In genomic region chr8:119588844-119589243, GRCm38 (mm10) we compare ENCODE assay signal across 18 mouse cellular contexts. TPM values are rescaled to one million over a fixed set of nuclear protein-coding genes. Genes with fewer than 3 reads are reported as not detected.
A peak's percentile ranks its signal among the peaks of the same experiment; 100 is the strongest.
DNase-seq lines count a peak whose midpoint lies in the region; ATAC-seq and TF ChIP-seq lines count a peak whose summit lies in the region.
"Had no signal": no experiment of that assay in that cellular context is flagged by ENCODE, and none has a peak within 500 bp of the region (broad histone marks: within the 10 kb centered on the region; RNA-seq: fewer than 3 reads in every experiment).

No protein-coding gene starts in this region.

- H3K9me3 ChIP-seq in heart, embryonic 15.5 days (replicated peaks) = no peaks in the 10 kb centered on the region
- no peaks in the 10 kb centered on the region for H3K9me3 ChIP-seq in midbrain, embryonic 14.5 days (ENCODE audit: control insufficient read depth, low read length)
- H3K9me3 ChIP-seq in midbrain, embryonic 13.5 days = no peaks in the 10 kb centered on the region
- H3K9me3 ChIP-seq: liver, embryonic 12.5 days; megakaryocyte, embryonic 14.5 days; neural tube, embryonic 12.5 days had no signal

- no peak for TF ChIP-seq CTCF in brain, embryonic 14.5 days (IDR thresholded peaks at IDR 0.05; ENCODE audit: borderline replicate concordance, extremely low read depth, insufficient read depth, insufficient read length)

- 14% methylated on average over 10 of the region's 10 CpGs for WGBS in heart, embryonic 15.5 days
- WGBS in midbrain, embryonic 14.5 days = 15% methylated on average over 10 of the region's 10 CpGs
- WGBS in midbrain, embryonic 13.5 days = 25% methylated on average over 10 of the region's 10 CpGs

- TF ChIP-seq POLR2A in brain, embryonic 14.5 days (IDR thresholded peaks at IDR 0.05; ENCODE audit: borderline replicate concordance, extremely low read depth, insufficient read depth, insufficient read length, poor library complexity, severe bottlenecking) = no peak

- H3K27ac ChIP-seq in heart, embryonic 15.5 days = peak overlapping the region; percentile 58
- H3K27ac ChIP-seq in midbrain, embryonic 14.5 days (replicated peaks; ENCODE audit: low read depth, low read length) = no peak overlapping the region
- H3K27ac ChIP-seq in midbrain, embryonic 13.5 days = no peak overlapping the region
- H3K27ac ChIP-seq: layer of hippocampus, adult 2 months; liver, embryonic 12.5 days; neural tube, embryonic 12.5 days had no signal

- no peaks in the 10 kb centered on the region for H3K36me3 ChIP-seq in heart, embryonic 15.5 days
- no peaks in the 10 kb centered on the region for H3K36me3 ChIP-seq in midbrain, embryonic 14.5 days (ENCODE audit: control insufficient read depth, insufficient read depth, low read length)
- H3K36me3 ChIP-seq in midbrain, embryonic 13.5 days = no peaks in the 10 kb centered on the region
- H3K36me3 ChIP-seq: liver, embryonic 12.5 days; neural tube, embryonic 12.5 days had no signal

- H3K4me3 ChIP-seq in heart, embryonic 15.5 days = no peak overlapping the region
- no peak overlapping the region for H3K4me3 ChIP-seq in midbrain, embryonic 14.5 days (replicated peaks; ENCODE audit: low read depth, low read length)
- H3K4me3 ChIP-seq in midbrain, embryonic 13.5 days (replicated peaks) = no peak overlapping the region
- H3K4me3 ChIP-seq: layer of hippocampus, adult 2 months; liver, embryonic 12.5 days; megakaryocyte, embryonic 14.5 days; neural tube, embryonic 12.5 days had no signal

- H3K9ac ChIP-seq in heart, embryonic 15.5 days = no peak overlapping the region
- no peak overlapping the region for H3K9ac ChIP-seq in midbrain, embryonic 14.5 days (replicated peaks; ENCODE audit: low read length)
- H3K9ac ChIP-seq in midbrain, embryonic 13.5 days (replicated peaks) = no peak overlapping the region
- H3K9ac ChIP-seq: liver, embryonic 12.5 days; neural tube, embryonic 12.5 days had no signal

- peaks cover 20% of the 10 kb centered on the region for H3K4me1 ChIP-seq in heart, embryonic 15.5 days (replicated peaks)
- H3K4me1 ChIP-seq in midbrain, embryonic 14.5 days (ENCODE audit: control insufficient read depth, insufficient read depth, low read length) = no peaks in the 10 kb centered on the region
- H3K4me1 ChIP-seq in midbrain, embryonic 13.5 days (replicated peaks) = 0 out of 2 replicates have a peak, but pooled peaks cover 8% of the 10 kb centered on the region

- no peak for DNase-seq in heart, adult 11 months
- DNase-seq in midbrain, embryonic 14.5 days = peak; percentile 25
- peak; percentile 19 for DNase-seq in brain, embryonic 14.5 days (ENCODE audit: low read depth)
- peak; percentile 56 for DNase-seq in testis, postnatal 10 days (ENCODE audit: low spot score)
- no peak for DNase-seq in cerebellum, postnatal 4 days (ENCODE audit: low spot score in 2 of 2)
- DNase-seq: cerebellum, adult 18-20 months had no signal

- peak; percentile 38; the same call in 1 of the 2 replicates for ATAC-seq in heart, embryonic 15.5 days (replicated peaks; ENCODE audit: insufficient number of reproducible peaks, insufficient read depth, low FRiP score, low read depth)
- no peak for ATAC-seq in midbrain, embryonic 14.5 days (ENCODE audit: low FRiP score, low TSS enrichment)
- no peak for ATAC-seq in midbrain, embryonic 13.5 days
- ATAC-seq: inflammation-experienced regulatory T-cells, adult 6 months; liver, embryonic 12.5 days; lung, postnatal 0 days; Patski had no signal

- H3K27me3 ChIP-seq in heart, embryonic 15.5 days = no peaks in the 10 kb centered on the region; the same call in 1 of the 2 replicates
- no peaks in the 10 kb centered on the region for H3K27me3 ChIP-seq in midbrain, embryonic 14.5 days (ENCODE audit: control insufficient read depth, insufficient read depth, low read length)
- H3K27me3 ChIP-seq in midbrain, embryonic 13.5 days = no peaks in the 10 kb centered on the region; the same call in 1 of the 2 replicates
- H3K27me3 ChIP-seq: Patski had no signal

- H3K4me2 ChIP-seq in heart, embryonic 15.5 days = peak overlapping the region; percentile 14
- no peak overlapping the region for H3K4me2 ChIP-seq in midbrain, embryonic 14.5 days (ENCODE audit: low read length)
- H3K4me2 ChIP-seq in midbrain, embryonic 13.5 days (replicated peaks) = no peak overlapping the region
- H3K4me2 ChIP-seq: liver, embryonic 12.5 days; neural tube, embryonic 12.5 days had no signal

RNA-seq across cellular contexts. Expression of gene Dnaaf1, which starts 13.8 kb away (rescaled TPM):
- 0.16 and 0.27 TPM in 2 replicates for polyA plus RNA-seq in heart, embryonic 15.5 days (2015; fragmentation: Nextera tagmentation; extraction: Ambion mirVana)
- polyA plus RNA-seq in midbrain, embryonic 14.5 days (2014; fragmentation: Nextera tagmentation; extraction: Ambion mirVana) = 0.13 and 0.23 TPM in 2 replicates
- 0.12 and 0.15 TPM in 2 replicates for polyA plus RNA-seq in midbrain, embryonic 13.5 days (2015; fragmentation: Nextera tagmentation; extraction: Ambion mirVana)
- polyA plus RNA-seq in brain, embryonic 14.5 days (2012; rRNA removed) = 0.40 and 0.44 TPM in 2 replicates
- polyA plus RNA-seq: inflammation-experienced regulatory T-cells, adult 6 months; spleen, adult 2 months had no signal

RNA-seq across cellular contexts. Expression of gene Hsdl1, which starts 13.9 kb away (rescaled TPM):
- polyA plus RNA-seq in heart, embryonic 15.5 days (2015; fragmentation: Nextera tagmentation; extraction: Ambion mirVana) = 25.4 and 39.8 TPM in 2 replicates
- 178 and 204 TPM in 2 replicates for polyA plus RNA-seq in midbrain, embryonic 14.5 days (2014; fragmentation: Nextera tagmentation; extraction: Ambion mirVana)
- 153 and 157 TPM in 2 replicates for polyA plus RNA-seq in midbrain, embryonic 13.5 days (2015; fragmentation: Nextera tagmentation; extraction: Ambion mirVana)
- 69.1 and 101 TPM in 2 replicates for polyA plus RNA-seq in brain, embryonic 14.5 days (2012; rRNA removed)

RNA-seq across cellular contexts. Expression of gene Taf1c, which starts 16.2 kb away (rescaled TPM):
- polyA plus RNA-seq in heart, embryonic 15.5 days (2015; fragmentation: Nextera tagmentation; extraction: Ambion mirVana) = 4.1 and 8.8 TPM in 2 replicates
- 14.6 and 16.6 TPM in 2 replicates for polyA plus RNA-seq in midbrain, embryonic 14.5 days (2014; fragmentation: Nextera tagmentation; extraction: Ambion mirVana)
- 14.9 and 15.1 TPM in 2 replicates for polyA plus RNA-seq in midbrain, embryonic 13.5 days (2015; fragmentation: Nextera tagmentation; extraction: Ambion mirVana)
- 24.0 and 36.7 TPM in 2 replicates for polyA plus RNA-seq in brain, embryonic 14.5 days (2012; rRNA removed)

RNA-seq across cellular contexts. Expression of gene Adad2, which starts 23.7 kb away (rescaled TPM):
- polyA plus RNA-seq in heart, embryonic 15.5 days (2015; fragmentation: Nextera tagmentation; extraction: Ambion mirVana) = not detected in 2 replicates
- 0.21 and 0.32 TPM in 2 replicates for polyA plus RNA-seq in midbrain, embryonic 14.5 days (2014; fragmentation: Nextera tagmentation; extraction: Ambion mirVana)
- not detected in 2 replicates for polyA plus RNA-seq in midbrain, embryonic 13.5 days (2015; fragmentation: Nextera tagmentation; extraction: Ambion mirVana)
- polyA plus RNA-seq in brain, embryonic 14.5 days (2012; rRNA removed) = 0.12 and 0.25 TPM in 2 replicates
- polyA plus RNA-seq: inflammation-experienced regulatory T-cells, adult 6 months; kidney, embryonic 14.5 days; liver, embryonic 12.5 days; lung, postnatal 0 days; Patski; spleen, adult 2 months; urinary bladder, adult 2 months had no signal

RNA-seq across cellular contexts. Expression of gene Mbtps1, which starts 30.3 kb away (rescaled TPM):
- polyA plus RNA-seq in heart, embryonic 15.5 days (2015; fragmentation: Nextera tagmentation; extraction: Ambion mirVana) = 57.2 and 75.0 TPM in 2 replicates
- 40.4 and 59.5 TPM in 2 replicates for polyA plus RNA-seq in midbrain, embryonic 14.5 days (2014; fragmentation: Nextera tagmentation; extraction: Ambion mirVana)
- 67.7 and 70.4 TPM in 2 replicates for polyA plus RNA-seq in midbrain, embryonic 13.5 days (2015; fragmentation: Nextera tagmentation; extraction: Ambion mirVana)
- 89.9 and 96.7 TPM in 2 replicates for polyA plus RNA-seq in brain, embryonic 14.5 days (2012; rRNA removed)

Comparison
In these comparisons a context has a peak if more than half of its experiments do, and no peak if none do; other contexts are left out.
1. DNase-seq: peak in midbrain, embryonic 14.5 days (single experiment), brain, embryonic 14.5 days (single experiment) and testis, postnatal 10 days (single experiment); none in heart, adult 11 months (single experiment) and cerebellum, postnatal 4 days (0 of 2).